Mouse (Mus musculus) MEL-GATA-1-ER (cell line): ENCODE measurements around the gene Map3k20.

Experiments
- DNase-seq: peaks from one replicate; pipeline ENCODE4 v3.0.0-alpha.2; 2012; ENCODE audit warnings: low read depth; ENCODE audit errors: extremely low read depth

Map3k20 gene

DNA sequence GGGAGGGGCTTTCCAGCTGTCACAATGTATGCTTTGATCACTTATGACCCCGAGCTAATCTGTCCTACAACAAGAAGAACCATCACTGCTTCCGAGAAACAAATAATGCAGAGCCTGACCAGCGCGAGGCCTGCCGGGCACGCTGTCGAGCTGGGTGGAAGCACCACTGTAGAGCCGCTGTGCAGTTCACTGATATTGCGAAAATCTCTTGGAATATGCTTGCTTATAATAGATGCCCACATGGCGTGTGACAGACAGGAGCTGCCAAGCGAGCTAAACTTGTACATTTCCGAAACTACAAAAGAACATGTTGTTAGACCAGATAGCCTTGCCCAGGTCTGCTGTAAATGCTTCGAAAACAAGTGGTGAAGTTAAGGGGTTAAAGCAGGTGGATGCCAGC is 86.7 kb downstream of the Map3k20 start:
- DNase-seq: no peak

DNA sequence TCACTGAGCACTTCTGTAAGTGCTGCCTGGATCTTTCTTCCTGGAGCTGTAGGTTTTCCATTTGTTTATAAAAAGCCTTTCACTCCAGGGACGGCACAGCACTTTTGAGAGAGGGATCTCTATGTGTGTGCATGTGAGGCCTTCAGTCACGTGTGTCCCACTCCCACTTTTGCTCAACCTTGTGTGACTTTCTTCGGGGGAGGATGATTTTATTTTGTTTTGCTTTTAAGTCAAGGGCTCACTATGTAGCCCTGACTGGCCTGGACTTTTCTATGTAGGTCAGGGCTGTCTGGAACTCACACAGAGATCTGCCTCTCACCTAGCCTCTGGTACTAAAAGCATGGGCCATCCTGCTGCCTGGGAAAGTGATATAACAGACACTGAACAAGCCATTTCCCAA is 88.6 kb downstream of the Map3k20 start:
- DNase-seq: no peak

DNA sequence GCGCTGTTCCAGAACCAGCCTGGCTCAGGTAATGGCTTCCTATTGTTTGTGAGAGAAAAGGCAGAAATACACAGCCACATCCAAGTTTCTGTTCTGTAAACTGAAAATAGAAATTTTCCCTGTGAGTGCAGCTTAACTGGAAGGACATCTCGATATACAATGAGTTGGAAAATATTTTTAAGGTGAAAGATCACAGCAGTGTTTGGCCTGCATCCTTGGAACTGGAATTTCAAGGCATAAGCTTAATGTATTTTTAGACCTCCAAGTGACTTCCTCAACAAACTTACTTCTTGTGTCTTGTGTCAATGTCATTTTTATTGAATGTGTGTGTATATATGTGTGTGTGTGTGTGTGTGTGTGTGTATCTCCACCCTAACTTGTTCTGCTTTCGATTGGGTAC is 90.4 kb downstream of the Map3k20 start:
- no peak for DNase-seq

DNA sequence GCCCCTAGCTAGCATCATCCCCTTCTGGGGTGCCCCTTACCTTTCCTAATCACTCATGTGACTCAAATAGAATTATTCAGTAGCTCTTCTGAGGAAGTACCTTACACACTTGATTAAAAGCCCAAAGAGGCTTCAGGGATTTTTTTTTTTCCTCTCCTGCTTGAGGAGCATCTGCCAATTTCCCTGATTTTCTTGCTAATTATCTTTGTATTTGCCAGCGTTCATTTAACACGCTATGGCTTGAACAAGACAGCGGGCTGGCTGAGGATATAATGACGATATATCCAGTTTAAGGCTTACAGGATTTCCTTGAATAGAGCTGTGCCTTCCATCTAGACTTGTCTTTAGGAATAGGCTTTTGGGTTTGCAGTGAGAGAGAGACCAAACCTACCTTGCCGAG is 91.5 kb downstream of the Map3k20 start:
- DNase-seq: no peak

DNA sequence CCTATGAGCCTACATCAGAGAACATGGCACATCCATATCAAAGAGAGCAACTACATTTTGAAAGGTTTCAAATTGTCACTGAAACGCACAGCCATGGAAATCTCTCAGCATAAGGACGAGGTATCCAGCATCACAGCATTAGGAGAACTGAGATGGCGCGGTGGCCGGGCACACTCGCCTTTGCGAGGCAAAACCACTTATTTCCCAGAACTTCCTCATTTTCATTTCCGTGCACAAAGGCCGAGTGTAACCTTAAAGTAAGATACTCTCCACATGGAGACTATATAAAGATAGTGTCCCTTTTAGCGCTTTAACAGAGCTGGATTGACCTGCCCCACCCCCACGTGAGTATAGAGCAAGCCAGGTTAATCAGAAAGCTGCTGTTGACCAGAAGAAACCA is 94.0 kb downstream of the Map3k20 start:
- peak; percentile 23 for DNase-seq

DNA sequence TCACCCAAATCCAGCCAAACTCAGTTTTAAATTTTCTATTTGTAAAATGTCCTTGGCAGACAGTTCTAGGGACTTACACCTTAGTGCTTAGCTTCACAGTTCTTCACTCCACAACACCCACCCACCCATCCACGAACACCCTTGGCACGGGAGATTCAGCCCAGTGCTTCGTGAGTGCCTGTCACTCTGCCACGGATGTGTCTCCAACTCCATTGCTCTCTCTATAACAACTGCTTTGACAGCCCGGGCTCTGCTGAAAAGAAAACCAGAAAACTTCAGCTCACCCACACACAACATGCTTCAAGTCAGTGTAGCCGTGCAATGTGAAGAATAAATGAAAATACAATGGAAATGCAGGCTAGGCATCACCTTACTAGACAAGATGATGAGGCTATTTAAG is 97.2 kb downstream of the Map3k20 start:
- no peak for DNase-seq

DNA sequence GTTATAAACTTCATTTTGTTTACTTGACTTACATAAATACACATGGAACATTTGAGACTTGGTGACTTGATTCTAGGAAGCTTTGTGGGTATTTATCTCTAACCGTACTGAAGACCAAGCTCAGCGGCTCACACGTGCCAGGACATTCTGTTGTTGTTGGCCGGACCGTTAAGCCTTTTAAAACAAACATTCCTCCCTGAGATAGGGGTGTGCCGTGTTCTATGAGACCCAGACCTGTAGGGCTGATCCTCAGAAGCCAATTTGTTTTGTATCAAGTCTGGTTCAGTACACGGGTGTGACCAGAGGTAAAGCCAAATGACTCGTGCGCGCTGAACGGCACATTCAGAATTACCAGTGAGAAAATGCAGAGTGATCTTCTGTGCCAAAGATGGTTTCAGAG is 97.9 kb downstream of the Map3k20 start:
- no peak for DNase-seq

DNA sequence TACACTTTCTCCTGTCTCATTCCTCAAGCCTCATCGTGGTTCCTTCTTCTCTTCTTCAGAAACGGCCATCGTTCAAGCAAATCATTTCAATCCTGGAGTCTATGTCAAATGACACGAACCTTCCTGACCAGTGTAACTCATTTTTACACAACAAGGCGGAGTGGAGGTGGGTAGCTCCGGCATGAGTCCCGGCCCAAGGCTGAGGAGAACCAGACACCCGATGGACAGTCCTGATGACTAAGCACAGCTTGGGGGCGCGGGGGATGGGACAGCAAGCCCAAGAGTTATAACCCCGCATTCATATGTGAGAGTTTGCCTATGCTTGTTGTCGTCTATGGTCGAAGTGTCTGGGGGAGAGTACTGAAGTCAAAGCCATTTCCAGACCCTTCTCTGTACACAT is 104.0 kb downstream of the Map3k20 start:
- DNase-seq: no peak

DNA sequence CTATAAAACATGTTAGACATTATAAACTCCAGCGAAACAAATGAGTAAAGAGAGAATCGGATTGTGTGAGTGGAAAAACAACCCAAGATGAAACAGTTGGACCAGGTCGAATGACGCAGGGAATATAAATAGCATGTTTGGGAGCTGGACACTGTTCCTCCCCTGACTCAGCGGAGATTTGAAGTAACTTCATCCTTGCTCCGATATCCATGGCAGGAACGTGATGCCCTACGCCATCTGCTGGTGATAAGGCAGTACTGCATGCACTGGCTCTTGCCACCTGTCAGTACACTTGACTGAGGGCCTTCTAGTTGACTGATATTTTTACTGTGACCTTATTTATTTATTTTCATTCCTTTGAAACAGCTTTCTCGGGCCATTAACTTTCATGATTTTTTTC is 104.5 kb downstream of the Map3k20 start:
- DNase-seq: peak; percentile 25

DNA sequence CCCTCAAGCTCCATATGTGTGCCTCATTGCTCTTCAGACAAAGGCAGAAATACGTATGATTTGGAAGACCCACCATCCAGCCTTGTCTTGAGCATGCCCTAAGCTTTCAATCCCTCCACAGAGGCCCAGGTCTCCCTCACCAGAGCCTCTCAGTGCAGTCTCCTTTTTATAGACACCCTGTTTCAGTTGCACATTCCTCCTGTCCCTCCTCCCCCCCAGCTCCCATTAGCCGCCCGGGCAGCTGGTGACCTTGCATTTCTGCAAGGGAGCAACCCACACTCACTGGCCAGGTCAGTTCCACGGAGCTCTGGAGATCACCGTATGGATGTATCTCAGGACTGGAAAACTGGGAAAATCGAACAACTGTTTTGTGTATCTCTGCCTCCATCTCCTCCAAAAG is 105.0 kb downstream of the Map3k20 start:
- DNase-seq: no peak

DNA sequence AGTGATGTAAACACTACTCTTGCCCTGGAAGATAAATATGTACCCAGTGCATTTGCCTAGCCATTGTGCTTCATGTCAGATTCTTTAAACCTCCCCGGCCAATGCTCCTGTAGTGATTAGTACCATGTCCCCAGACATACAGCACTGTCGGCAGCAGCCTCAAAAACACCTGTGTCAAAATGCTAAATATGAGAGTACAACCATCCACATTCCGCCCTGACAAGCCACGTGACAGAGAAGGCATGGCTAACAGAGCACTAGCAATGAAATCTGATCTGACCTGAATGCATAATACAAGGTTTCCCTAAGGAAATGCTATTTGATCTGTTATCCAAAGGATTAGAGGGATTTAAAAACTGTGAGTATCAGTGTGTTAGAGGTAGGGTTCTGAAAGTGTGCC is 105.6 kb downstream of the Map3k20 start:
- DNase-seq: no peak

DNA sequence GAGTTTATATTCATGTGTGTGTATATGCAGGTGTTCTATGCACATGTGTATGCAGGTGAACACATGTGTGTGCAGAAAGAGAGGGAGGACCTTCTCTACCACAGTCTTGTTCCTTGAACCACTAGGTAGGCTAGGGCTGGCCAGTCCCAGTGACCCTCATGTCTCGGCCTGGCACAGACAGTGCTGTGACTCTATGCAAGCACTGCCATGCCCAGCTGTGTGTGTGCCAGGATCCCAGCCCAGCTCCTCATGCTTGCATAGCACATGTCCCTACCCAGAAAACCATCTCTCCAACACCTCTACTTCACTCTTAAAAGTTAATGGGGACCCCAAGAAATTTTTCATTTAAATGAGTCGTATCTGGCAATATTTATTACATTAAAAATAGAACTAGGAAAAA is 106.3 kb downstream of the Map3k20 start:
- DNase-seq: no peak

DNA sequence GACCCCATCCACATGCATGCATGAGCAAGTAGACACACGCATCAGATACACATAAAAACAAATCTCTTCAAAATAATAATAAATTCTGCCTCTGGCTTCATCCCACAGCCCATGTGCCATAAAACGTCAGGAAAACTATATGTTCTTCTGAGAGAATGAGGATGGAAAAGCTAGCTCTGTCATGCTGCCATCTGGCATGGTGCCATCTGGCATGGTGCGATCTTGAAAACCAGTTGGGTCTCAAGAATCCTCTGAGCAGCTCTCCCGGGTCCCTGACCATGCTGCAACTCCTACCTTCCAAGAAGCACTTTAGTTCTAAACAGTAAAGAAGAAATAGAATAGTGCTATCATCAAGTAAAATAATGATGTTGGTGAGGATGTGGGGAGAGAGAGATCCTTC is 106.9 kb downstream of the Map3k20 start:
- DNase-seq: no peak

DNA sequence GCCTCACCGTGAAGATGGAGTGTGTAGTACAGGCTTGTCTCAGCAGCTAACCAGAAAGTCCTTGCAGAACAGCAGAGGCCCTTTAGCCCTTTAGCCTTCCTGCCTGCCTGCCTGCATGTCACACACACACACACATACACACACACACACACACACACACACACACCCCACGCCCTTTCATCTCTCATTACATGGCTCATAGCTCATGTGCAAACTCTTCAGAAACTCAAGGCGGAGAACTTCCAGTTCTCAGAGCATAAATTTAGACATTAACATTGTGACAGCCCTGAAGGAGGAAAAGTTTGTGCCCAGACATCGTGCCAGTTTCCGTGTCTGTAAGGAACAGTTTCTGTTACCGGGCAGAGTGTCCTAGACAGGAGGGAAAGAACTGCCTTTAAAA is 111.5 kb downstream of the Map3k20 start:
- DNase-seq: no peak

DNA sequence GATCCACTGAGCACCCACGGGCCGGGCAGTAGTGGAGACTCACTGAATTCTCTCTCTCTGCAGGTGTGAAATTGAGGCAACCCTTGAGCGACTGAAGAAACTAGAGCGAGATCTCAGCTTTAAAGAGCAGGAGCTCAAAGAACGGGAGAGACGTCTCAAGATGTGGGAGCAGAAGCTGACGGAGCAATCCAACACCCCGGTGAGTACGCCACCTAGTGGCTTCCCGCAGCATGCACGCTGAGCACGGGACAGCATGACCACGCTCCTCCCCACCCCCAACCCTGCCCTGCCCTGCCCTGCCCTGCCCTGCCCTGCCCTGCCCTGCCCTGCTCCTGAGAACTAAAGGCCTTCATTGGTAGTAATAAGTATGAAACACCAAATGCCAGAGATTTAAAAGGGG is 112.8 kb downstream of the Map3k20 start:
- DNase-seq: peak; percentile 6

DNA sequence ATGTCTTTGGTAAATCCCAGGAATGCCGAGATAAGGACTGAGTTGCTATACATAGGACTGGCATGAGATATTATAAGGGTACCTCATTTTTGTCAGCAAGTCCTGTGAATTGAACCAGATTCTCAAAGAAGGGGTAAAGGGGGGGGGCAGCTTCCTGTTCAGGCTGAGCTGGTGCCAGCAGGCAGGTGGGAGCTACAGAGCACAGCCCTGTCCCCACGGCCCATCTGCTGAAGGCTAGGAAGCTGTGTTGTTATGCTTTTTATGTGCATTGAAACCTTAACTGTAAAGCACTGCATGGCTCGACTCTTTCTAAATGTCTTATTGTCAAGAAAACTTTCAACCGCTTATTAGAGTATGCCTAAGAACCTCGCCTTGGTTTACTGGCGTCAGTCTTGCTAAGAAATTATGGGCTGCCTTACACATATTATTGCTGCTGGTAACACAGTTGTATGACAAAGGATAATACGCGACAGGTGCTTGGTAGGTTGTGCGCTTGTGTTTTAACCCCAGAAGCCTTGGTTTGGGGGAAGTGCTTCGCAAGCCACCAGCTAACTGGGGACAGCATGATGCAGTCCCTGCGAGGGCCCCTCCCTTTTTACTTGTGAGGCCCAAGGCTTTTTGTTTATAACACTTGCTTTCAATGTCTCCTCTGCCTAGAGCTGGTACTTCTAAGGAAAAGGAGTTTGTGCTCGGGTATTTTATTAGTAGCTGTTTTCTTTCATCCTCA is 114.2 kb downstream of the Map3k20 start:
- no peak for DNase-seq

DNA sequence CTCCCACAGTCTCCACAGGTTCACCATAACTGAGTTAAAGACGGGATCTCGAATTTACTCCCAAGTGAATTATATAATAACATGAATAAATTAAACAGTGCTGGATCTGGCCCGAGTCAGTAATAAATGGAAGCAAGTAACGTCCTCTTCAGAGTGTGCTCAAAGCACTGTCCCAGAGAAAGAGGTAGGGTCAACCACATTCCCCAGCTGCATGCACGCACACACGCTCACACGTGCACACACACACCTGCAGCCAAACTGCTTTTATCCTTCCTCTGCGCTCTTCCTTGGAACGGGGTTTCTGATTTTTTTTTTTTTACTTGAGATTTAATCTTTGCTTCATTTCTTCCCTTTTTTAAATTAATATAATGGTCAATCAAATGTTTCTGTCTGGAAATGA is 115.9 kb downstream of the Map3k20 start:
- DNase-seq: no peak

DNA sequence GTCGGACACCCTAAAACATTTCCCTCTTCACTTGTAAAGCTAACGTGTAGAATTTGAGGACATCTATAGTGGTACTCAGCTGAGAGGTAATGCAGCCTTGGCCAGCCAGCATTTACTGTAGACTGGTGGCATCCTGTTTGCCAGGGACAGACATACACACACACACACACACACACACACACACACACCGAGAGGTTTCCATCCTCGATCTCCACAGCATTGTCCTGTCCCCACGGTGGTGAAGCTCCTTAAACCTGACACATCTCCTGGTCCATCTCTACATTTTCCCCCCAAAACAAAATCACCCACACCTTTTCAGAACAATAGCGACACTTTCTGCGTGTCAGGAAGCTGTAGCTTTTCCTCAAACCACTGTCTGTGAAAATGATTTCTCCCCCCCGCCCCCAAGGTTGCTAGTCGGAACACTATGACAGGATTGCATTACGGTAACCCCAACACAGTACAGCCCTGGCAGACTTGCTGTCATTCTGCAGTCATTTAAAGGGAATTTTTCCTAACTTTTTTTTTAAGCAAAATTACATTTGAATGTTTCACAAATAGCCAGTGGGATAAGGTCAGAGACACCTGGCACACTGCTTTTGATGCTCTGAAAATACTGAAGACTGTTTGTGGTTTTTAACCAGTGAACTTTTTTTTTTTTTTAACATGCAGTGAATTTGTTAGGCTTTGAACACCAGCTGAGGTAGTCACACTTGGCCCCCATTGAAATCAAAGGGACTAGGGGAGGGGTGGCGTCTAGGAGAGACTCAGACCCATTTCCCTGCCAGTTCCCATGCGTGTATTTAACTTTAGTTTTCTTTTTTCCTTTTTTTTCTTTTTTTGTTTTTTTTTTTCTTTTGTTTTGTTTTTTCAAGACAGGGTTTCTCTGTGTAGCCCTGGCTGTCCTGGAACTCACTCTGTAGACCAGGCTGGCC is 120.5 kb downstream of the Map3k20 start:
- no peak for DNase-seq

DNA sequence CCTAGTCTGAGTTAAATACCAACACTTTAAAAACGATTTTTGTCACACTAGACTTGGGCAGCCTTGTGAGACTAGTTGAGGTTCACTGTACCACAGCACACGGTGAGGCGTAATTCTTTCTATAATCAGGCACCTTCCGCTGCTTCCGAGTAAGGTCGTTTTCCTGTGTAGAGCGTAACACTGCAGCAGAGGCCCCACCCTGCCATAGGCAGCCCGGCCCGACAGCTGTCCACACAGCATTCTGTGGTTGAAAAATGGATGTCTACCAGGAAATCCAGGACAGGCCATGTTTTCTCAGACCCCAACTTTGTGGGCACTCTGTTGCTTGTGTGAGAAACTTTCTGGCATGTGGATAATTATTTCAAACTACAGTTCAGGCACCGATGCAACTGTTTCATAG is 121.3 kb downstream of the Map3k20 start:
- no peak for DNase-seq

DNA sequence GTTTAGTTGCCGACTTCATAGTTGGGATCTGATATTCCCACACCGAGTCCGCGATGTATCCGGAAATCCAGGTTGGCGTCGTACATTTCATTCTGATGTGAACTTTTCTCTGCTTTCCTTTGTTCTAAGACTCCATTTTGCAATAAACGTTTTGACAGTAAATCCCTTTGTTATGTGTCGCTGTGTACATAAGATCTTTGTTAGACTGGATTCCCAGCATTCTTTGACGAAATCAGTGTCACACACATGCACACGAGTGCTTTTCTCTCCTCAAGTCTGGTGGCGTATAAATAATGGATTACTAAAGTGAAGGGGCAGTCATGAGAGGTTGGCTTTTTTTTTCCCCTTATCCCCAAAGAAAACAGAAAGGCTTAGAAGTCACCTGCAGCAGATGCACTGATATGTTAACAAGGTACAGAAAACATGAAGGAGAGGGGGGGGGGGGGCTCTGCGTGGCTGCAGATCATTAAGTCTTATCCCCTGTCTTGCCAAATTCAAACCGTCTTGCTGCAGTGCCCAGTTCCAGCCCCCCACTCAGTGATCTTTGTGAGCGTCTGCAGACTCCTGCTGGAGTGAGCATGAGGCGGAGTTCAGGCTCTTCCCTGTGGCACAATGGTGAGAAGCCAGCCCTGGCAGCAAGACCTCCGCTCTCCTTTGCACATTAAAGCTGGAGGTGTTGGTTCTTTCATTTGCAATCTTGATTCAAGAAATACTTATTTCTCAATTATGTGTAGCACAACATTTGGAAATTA is 122.1 kb downstream of the Map3k20 start:
- DNase-seq: no peak

DNA sequence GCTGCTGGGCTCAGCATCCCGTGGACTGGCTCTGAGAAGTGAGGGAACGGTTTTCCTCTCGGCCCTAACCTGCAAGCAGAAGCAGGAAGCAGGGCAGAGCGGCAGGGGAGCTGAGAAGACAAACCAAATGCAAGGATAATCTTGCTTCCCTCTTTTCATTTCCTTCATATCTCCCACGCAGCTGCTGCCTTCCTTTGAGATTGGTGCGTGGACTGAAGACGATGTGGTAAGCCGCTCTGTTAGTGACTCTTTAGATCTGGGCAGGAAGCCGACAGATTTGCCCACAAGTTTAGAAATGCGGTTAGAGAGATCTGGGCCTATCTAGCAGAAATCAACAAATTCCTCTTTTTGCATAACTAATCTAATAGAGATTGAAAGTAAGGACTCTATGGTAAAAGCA is 124.5 kb downstream of the Map3k20 start:
- peak; percentile 5 for DNase-seq

DNA sequence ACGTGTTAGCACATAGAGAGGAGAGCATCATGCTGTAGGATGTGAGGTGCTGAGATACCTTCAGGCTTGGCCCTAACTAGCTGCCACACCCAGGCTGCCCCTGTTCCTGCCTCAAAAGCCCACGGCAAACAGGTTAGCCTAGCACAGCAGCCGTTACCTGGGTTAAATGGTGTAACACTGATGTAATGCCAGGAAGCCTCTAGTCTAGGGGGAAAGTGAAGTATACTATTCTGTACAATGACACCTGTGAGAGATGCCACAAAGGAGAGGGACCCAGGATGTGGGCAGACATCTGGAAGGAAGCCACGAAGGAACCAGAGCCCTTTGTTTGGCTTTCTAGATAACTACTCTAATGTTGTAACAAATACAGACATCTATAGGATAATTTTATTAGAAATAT is 126.8 kb downstream of the Map3k20 start:
- DNase-seq: no peak
